Comparison of ENCODE assay signal across 8 mouse cellular contexts in genomic region chr6:23838401-23839008, GRCm38 (mm10). TPM values are rescaled to one million over a fixed set of nuclear protein-coding genes. Genes with fewer than 3 reads are reported as not detected.
DNase-seq lines count a peak whose midpoint lies in the region; ATAC-seq lines count a peak whose summit lies in the region.

No protein-coding gene starts in this region.

- H3K9me3 ChIP-seq in neural tube, embryonic 11.5 days (ENCODE audit: control insufficient read depth, low read length) = no peaks in the 10 kb centered on the region

- H3K36me3 ChIP-seq in neural tube, embryonic 11.5 days (ENCODE audit: control insufficient read depth, insufficient read depth, low read length) = no peaks in the 10 kb centered on the region

- peak; percentile 45 for ATAC-seq in neural tube, embryonic 11.5 days (ENCODE audit: insufficient read depth, low FRiP score, low TSS enrichment)
- ATAC-seq in granulocyte monocyte progenitor cell, adult 5-6 weeks (replicated peaks; ENCODE audit: poor library complexity, severe bottlenecking) = peak; percentile 50
- ATAC-seq in megakaryocyte, adult 5-6 weeks (ENCODE audit: poor library complexity, severe bottlenecking) = 0 out of 2 replicates have a peak, but pooled peaks have one; percentile 15
- no peak for ATAC-seq in monocyte, adult 5-6 weeks (replicated peaks; ENCODE audit: insufficient number of reproducible peaks, low FRiP score, low TSS enrichment, poor library complexity, severe bottlenecking)

- peak; percentile 62 for DNase-seq in neural tube, embryonic 11.5 days (ENCODE audit: low spot score)
- DNase-seq in neural tube, embryonic 10.5 days (ENCODE audit: extremely low spot score, low spot score) = no peak
- DNase-seq in cerebellum, adult 9-10 months = peak; percentile 74
- DNase-seq in kidney, adult 9 months = peak; percentile 49
- no peak for DNase-seq in urinary bladder, postnatal 4 days (ENCODE audit: low spot score in 2 of 2)

- no peak overlapping the region for H3K27ac ChIP-seq in neural tube, embryonic 11.5 days (ENCODE audit: low read depth, low read length)

- peak overlapping the region; percentile 66 for H3K4me3 ChIP-seq in neural tube, embryonic 11.5 days (ENCODE audit: low read depth, low read length)

- H3K27me3 ChIP-seq in neural tube, embryonic 11.5 days (ENCODE audit: control insufficient read depth, insufficient read depth, low read length) = peaks cover 17% of the 10 kb centered on the region

- 1% methylated on average over 33 of the region's 35 CpGs for WGBS in neural tube, embryonic 11.5 days

- H3K4me1 ChIP-seq in neural tube, embryonic 11.5 days (ENCODE audit: control insufficient read depth, insufficient read depth, low read length) = 0 out of 2 replicates have a peak, but pooled peaks cover 4% of the 10 kb centered on the region

- H3K4me2 ChIP-seq in neural tube, embryonic 11.5 days (ENCODE audit: low read depth) = peak overlapping the region; percentile 85

- H3K9ac ChIP-seq in neural tube, embryonic 11.5 days (ENCODE audit: low read length) = peak overlapping the region; percentile 49

RNA-seq across cellular contexts. Expression of gene Cadps2, which starts 0.7 kb away (rescaled TPM):
- polyA plus RNA-seq in neural tube, embryonic 11.5 days (2014; fragmentation: Nextera tagmentation; extraction: Ambion mirVana) = 2.9 and 3.1 TPM in 2 replicates
- total RNA-seq in granulocyte monocyte progenitor cell, adult 5-6 weeks (2014; fragmentation: Nextera tagmentation) = 0.92 TPM in 1 of 2 replicates, not detected in the other
- total RNA-seq in granulocyte monocyte progenitor cell, adult 5-6 weeks (2017) = 0.52 and 0.93 TPM in 2 replicates
- not detected in 2 replicates for total RNA-seq in megakaryocyte, adult 5-6 weeks (2015)
- total RNA-seq in megakaryocyte, adult 5-6 weeks (2017) = 0.04 TPM in 1 of 2 replicates, not detected in the other
- total RNA-seq in monocyte, adult 5-6 weeks (2017) = 0.53 TPM in 1 of 3 replicates, not detected in the others

Comparison
In these comparisons a context has a peak if more than half of its experiments do, and no peak if none do; other contexts are left out.
1. DNase-seq: peak in neural tube, embryonic 11.5 days (single experiment), cerebellum, adult 9-10 months (single experiment) and kidney, adult 9 months (single experiment); none in neural tube, embryonic 10.5 days (single experiment) and urinary bladder, postnatal 4 days (0 of 2).